Mouse (Mus musculus) thymus, postnatal 36 days (tissue): ENCODE measurements around the gene Sgpp1.
"Not testable (repeated sequence)": the region's sequence is repeated elsewhere in the genome, so short reads cannot be mapped to it uniquely, and the experiment has no call there.

Source experiments
- DNase-seq, 2 experiments: peaks; one replicate each; pipeline ENCODE4 v3.0.0; 2022; ENCODE audit warnings: mixed read lengths in 2 of 2

The Sgpp1 gene

GRCm38 (mm10) chr12:75684026-75684425 is 51.5 kb downstream of the Sgpp1 start:
- DNase-seq: not testable (repeated sequence)

- DNase-seq: no peak
Observed at GRCm38 (mm10) chr12:75683598-75683997, 51.9 kb downstream of the Sgpp1 start.

- no peak for DNase-seq
Observed at GRCm38 (mm10) chr12:75682842-75683241, 52.7 kb downstream of the Sgpp1 start.

GRCm38 (mm10) chr12:75681101-75681500 is 54.4 kb downstream of the Sgpp1 start:
- no peak for DNase-seq

- DNase-seq: no peak
Observed at GRCm38 (mm10) chr12:75678393-75678792, 57.1 kb downstream of the Sgpp1 start.

GRCm38 (mm10) chr12:75672630-75673029 is 62.9 kb downstream of the Sgpp1 start:
- no peak for DNase-seq

GRCm38 (mm10) chr12:75671759-75672315 is 63.7 kb downstream of the Sgpp1 start:
- DNase-seq: no peak

GRCm38 (mm10) chr12:75670611-75671010 is 64.9 kb downstream of the Sgpp1 start:
- DNase-seq: no peak

- DNase-seq: peak; percentile 96 to 99
Observed at GRCm38 (mm10) chr12:75669258-75670106, 66.0 kb downstream of the Sgpp1 start, which contains the start of gene Wdr89. Gene Wdr89, minus strand, starts transcription at chr12:75669537.

GRCm38 (mm10) chr12:75668916-75669257 is 66.6 kb downstream of the Sgpp1 start:
- no peak for DNase-seq

GRCm38 (mm10) chr12:75668221-75668620 is 67.3 kb downstream of the Sgpp1 start:
- no peak for DNase-seq

- no peak for DNase-seq
Observed at GRCm38 (mm10) chr12:75666939-75667338, 68.6 kb downstream of the Sgpp1 start.

- DNase-seq: no peak
Observed at GRCm38 (mm10) chr12:75664516-75664810, 71.1 kb downstream of the Sgpp1 start.
